Mouse (Mus musculus): ENCODE data around the gene Crim1. TPM values are rescaled to one million over a fixed set of nuclear protein-coding genes. Genes with fewer than 3 reads are reported as not detected.
"Not testable (repeated sequence)": the region's sequence is repeated elsewhere in the genome, so short reads cannot be mapped to it uniquely, and the experiment has no call there.

The Crim1 gene
- total RNA-seq, 2 experiments from 2014 or later = 70.3 to 81.0 TPM

DNA sequence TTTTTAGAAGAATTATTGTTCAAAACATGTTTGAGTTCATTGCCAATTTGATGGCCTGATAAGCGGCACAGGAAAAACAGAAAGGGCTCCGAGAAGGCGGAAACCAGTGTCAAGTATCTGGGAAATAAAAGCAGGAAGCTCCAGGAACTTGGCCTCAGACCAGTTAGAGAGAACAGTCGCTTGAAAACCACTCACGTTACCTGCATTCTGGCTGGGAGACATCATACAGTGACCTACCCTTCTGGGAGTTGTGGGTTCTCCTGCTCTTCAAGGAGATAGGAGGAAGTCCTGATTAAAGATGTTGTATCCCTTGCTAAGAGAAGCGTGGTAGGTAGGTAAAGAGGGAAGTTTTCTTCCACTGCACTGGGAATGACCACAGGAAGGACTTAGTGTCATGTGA, 44.7 kb downstream of the Crim1 start:
- DNase-seq (ENCODE audit: low spot score in 2 of 2) = no peak
- intact Hi-C loops (cut with DNase I) = no loop called here

DNA sequence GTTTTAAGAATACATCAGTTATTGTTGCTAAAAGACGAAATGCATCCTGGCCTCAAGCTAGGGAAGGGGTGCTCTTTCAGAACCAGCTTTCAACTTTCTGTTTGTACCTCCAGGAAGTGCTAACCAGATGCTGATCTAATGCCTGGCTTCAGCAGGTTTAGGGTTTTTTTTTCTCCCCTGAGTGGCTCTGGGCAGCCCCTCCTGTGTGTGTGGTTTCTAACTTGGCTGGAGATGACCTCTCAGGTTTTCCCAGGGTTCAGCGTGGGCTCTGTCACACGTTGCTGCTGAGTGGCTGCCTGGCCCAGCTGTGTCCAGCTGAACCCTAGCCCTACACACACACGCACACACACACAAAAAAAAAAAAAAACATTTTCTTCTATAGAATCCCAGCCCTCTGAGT, 45.4 kb downstream of the Crim1 start:
- DNase-seq (ENCODE audit: low spot score in 2 of 2) = no peak
- intact Hi-C loops (cut with DNase I) = no loop called here

DNA sequence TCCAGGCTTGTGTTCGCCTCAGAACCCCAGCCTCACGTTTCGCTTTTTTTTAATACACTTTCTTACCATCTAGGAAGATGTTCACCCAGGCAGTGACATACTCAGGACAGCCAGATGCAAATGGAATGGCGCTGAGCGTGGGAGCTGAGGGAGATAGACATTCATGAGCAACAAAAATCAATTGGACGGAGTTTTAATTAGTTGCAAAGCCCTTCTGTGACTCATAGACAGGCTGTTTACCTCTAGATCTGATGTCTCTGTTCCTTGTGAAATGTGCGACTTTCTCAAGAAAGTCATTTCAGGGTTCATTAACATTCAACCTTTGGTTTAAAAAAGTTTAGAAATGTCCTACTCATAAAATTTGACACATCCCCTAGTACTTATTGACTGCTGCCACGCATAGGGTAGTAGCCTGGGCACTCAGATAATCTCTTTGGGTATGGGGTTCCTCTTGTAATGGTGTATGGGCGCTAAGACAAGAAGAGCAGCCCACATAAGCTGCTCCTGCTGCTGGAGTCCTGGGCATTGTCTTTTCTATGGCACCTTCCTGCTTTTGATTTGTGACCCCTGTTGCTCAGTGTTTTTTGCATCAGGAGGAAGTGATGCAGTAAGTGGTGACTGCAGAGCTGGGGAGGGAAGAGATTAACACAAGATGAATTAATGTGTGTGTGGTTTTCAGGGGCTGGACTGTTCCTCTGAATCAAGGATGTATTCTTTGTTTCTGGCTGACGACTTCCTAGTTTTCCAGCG, 46.8 kb downstream of the Crim1 start:
- intact Hi-C loops (cut with DNase I) = no loop called here

DNA sequence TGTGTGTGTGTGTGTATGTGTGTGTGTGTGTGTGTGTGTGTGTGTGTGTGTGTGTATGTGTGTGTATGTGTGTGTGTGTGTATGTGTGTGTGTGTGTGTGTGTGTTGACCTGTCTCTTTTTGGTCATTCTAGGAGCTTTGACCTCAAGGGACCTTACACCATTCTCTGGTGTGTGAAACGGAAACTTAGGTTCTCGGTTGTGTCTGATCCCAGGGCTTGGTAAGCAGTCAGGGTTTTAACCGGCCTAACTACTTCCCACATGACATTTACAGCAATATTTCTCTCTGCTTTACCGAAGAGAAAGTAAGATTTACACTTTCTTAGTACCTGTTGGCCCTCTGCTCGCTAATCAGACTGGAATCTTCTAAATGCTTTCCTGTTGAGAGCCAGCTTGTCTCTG, 48.1 kb downstream of the Crim1 start:
- DNase-seq (ENCODE audit: low spot score in 2 of 2) = no peak
- intact Hi-C loops (cut with DNase I) = no loop called here

More for the DNA sequence above, 46.8 kb downstream of the Crim1 start:
- no peak for DNase-seq (ENCODE audit: low spot score in 2 of 2)

DNA sequence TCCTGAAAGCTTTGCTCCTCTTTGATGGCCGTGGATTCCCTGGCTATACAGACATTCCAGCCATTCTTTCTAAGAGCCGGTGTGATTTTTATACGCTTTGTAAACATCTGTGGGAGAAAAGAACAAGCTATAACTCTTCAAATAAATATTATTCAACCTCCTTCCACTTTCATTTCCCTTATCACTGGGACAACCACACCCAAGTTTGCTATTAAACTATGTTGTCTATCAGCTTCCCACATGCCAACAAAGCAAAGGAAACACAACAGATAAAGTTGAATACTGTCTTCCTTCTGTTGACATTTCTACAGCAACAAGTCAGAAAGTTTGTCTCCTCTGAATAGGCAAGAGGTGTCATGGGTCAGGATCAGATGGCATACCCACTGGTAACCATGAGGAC, 48.9 kb downstream of the Crim1 start:
- intact Hi-C loops (cut with DNase I) = no loop called here
- DNase-seq (ENCODE audit: low spot score in 2 of 2) = no peak

DNA sequence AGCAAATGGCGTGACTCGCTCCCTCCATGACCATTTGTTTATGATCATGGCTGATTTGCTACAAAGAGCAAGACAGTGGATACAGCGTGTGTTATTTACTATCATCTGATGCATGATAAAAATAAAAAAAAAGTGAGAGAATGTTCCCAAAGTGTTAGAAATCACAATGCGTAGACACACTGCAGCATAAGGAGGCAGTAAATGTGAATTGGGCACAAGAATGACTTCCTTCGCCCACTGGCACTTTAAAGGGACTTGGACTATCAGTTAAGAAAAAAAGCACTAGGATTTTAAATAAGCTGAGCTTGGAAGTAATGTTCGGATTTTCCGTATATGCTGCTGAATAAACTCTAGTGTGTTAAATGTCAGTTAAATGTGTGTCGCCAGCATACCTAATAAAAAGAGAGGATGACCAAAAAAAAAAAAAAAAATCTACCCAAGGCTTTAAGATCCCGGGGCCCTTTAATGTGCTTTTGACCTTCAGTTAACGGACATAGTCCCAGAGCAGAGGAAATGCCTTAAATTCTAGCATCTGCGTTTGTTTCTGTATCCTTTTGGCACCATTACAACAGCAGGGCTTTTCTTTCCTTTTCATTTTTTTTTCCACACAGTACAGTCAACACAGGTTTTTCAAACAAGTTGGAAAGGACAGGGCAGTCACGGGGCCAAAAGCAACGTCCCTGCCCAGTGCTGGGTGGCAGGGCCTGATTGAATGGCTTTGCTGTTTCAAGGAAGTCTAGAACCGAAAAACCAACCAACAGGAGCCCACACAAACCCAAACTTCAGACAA, 50.3 kb downstream of the Crim1 start:
- DNase-seq (ENCODE audit: low spot score in 2 of 2) = no peak
- intact Hi-C loops (cut with DNase I) = loop anchor here (5.0 kb wide), 1 partner anchor 43 kb away; no protein-coding TSS in a partner anchor

DNA sequence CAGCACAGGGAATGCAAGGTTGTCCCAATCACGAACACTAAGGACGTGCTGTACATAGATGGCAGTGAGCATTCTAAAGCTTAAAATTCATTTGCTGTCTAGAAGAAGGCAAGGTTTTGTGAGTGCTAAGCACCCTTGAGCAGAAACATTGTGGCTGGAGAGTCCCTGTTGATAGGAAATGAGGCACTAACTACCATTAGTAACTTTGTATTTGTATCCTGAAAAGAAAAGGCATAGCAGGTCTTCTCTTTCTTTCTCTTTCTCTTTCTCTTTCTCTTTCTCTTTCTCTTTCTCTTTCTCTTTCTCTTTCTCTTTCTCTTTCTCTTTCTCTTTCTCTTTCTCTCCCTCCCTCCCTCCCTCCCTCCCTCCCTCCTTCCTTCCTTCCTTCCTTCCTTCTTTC, 53.5 kb downstream of the Crim1 start:
- intact Hi-C loops (cut with DNase I) = loop anchor here (5.0 kb wide), 1 partner anchor 46 kb away; no protein-coding TSS in a partner anchor
- not testable (repeated sequence) for DNase-seq (ENCODE audit: low spot score in 2 of 2)

DNA sequence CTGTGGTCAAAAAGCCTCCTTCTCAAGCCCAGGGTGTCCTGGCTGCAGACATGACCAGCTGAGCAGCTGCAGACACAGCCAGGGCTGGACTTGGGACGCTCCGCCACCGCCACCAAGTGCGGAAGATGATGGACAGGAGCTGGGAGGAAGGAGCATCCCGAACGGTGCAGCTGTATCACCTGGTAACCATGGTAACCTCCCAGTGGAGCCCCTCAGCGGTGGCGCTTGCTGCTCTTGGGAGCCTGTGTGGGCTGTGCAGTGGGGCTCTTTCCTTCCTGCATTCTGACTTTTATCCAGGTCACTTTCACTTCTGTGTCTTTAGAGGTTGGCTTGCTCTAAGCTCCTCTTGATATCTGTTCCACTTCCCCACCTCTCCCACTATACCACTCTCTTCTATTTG, 54.2 kb downstream of the Crim1 start:
- intact Hi-C loops (cut with DNase I) = loop anchor here (5.0 kb wide), 1 partner anchor 47 kb away; no protein-coding TSS in a partner anchor
- no peak for DNase-seq (ENCODE audit: low spot score in 2 of 2)

DNA sequence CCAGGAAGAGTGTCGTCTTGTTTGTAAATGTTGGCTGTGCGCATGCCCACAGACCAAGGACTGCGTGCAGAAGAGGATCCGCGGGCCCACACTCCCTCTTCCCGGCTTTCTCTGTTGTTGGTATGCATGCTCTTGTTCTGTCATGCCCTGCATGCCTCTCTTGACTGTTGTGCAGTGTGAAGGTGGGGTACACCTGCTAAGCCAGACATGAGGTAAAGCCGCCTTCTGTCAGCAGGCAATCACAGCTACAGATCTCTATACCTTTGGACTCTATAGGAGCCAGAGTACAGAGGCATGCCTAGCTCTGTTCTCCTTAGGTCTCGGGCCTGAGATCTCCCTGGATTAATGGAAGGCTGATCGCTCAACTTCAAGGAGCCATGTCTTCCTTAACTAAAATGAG, 55.7 kb downstream of the Crim1 start:
- DNase-seq (ENCODE audit: low spot score in 2 of 2) = no peak
- intact Hi-C loops (cut with DNase I) = no loop called here

DNA sequence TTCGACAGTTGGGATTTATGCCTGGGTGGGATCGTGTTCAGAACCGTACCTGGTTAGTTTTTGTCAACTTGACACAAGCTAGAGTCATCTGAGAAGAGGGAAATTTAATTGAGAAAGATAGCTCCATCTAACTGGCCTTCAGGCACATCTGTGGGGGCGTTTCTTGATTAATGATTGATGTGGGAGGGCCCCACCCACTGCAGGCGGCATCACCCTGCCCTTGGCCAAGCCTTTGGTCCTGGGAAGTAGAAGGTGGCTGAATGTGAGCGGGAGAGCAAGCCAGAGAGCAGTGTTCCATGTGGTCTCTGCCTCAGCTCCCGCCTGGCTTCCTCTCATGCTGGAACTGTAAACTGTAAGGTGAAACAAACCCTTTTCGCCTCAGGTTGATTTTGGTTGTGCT, 56.5 kb downstream of the Crim1 start:
- intact Hi-C loops (cut with DNase I) = no loop called here

DNA sequence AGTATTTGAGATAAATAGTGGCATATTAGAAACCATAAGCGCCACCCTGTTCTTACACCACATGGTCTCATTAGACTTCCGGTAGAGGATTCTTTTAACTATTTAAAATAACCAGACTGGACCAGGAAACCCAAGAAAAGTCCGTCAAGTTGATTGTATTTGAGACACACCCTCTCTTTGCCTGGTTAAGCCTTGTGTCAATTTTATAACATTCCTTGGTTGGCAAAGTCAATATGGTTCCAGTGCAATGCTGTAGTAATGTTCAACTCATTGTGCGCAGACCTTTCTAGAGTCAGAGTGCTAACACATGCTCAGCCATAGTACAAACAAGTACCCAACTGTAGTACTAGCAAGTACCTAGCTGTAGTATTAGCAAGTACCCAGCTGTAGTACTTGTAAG, 61.6 kb downstream of the Crim1 start:
- intact Hi-C loops (cut with DNase I) = no loop called here
- DNase-seq (ENCODE audit: low spot score in 2 of 2) = no peak

More for the DNA sequence above, 56.5 kb downstream of the Crim1 start:
- no peak for DNase-seq (ENCODE audit: low spot score in 2 of 2)

DNA sequence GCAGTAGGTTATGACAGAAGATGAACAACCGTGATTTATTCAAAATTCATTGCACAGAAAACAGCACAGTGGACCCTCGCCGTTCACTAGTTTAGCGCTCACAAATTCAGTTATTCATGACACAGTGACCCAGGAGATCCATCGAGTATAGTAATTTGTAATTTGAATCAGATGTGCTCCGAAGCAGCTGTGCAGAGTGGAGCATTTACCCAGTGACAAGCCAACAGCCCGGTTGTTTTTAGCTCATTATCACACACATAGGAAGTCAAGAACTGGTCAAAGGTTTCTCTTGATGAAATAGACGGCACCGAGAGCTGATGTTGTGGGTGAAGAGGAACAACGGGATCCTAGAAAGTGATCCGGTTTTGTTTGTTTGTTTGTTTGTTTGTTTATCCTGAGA, 64.1 kb downstream of the Crim1 start:
- DNase-seq (ENCODE audit: low spot score in 2 of 2) = no peak
- intact Hi-C loops (cut with DNase I) = no loop called here

DNA sequence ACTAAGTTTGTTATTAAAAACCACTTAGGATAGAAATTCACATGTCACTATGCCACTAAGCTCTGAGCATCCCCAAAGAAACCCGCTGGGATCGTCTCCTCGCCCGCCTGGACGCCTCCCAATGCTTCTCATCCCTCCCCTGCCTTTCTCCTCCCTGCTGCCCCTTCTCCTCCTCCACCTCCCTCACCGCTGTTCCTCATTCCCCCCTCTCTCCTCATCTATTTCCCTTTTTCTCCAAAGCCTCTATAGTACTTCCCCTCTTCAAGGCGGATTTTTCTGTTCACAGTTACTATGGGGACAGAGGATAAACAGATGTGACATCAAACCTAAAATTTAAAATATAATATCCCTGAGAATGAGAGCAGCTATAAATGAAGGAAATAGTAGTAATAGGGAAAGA, 65.1 kb downstream of the Crim1 start:
- no peak for DNase-seq (ENCODE audit: low spot score in 2 of 2)
- intact Hi-C loops (cut with DNase I) = no loop called here

DNA sequence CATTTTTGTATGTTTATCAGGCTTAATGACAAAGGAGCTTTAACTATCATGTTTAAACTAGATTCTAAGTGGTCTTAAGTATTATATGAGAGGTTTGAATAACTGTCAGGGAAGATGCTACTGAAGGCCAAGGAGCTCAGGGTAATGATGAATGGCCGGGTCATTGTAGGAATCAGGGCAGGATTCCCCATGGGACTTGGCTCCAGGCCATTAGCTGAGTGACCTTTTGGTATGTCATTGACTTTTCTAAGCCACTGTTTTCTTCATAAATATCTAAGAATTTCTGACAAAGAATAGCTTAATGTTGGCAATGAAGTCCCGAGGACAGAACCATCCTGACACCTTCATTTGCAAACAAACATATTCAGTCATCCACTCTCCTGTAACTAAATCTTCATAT, 66.2 kb downstream of the Crim1 start:
- no peak for DNase-seq (ENCODE audit: low spot score in 2 of 2)
- intact Hi-C loops (cut with DNase I) = no loop called here

DNA sequence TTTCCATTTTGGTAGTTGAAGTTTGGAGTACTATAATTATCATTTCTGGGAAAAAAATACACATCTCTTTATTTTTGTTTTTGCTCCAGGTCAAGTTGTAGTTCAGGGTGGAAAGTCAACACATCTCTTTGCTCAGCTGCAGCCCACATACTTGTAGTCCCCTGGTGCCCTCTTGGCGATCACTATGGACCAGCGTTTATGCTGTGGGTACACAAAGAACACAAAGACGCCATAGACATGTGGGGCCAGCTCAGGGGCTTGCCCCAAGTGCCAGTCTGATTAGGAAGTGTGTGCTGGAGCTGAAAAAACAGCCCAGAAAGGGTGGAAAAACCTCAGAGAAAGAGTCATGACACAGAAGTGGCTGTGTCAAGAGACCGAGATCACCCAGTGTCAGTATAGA, 68.5 kb downstream of the Crim1 start:
- intact Hi-C loops (cut with DNase I) = no loop called here
- no peak for DNase-seq (ENCODE audit: low spot score in 2 of 2)

DNA sequence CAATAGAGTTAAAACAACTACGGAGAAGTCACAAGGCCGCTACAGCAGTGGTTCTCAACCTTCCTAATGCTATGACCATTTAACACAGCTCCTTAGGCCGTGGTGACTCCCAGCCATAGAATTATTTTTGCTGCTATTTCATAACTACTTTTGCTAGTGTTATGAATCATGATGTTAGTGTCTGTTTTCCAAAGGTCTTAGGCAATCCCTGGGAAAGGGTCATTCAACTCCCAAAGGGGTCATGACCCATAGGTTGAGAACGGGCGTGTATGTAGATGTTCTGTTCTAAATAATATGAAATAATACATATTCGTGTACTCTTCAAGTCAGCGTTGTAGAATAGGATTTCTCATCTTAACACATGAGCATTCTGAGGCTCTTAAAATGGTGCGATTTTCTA, 69.3 kb downstream of the Crim1 start:
- no peak for DNase-seq (ENCODE audit: low spot score in 2 of 2)
- intact Hi-C loops (cut with DNase I) = no loop called here

DNA sequence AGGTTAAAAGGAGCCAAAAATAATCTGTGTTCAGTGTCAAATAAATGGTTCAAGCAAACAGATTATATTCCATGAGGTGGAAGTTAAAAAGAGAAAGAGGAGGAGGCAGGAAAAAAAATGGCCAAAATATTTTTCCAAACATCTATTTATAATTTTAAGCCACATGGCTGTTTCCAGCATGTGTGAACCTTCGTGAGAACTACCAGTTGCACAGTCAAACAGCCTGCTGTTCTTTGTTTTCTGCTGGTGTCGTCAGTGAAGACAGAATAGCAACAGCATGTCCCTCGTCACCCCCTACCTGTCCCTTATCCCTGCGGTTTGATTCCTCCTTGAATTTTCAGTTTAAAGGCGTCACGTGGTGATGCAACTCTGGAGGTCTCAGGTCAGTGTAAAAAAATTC, 70.0 kb downstream of the Crim1 start:
- DNase-seq (ENCODE audit: low spot score in 2 of 2) = no peak
- intact Hi-C loops (cut with DNase I) = no loop called here

DNA sequence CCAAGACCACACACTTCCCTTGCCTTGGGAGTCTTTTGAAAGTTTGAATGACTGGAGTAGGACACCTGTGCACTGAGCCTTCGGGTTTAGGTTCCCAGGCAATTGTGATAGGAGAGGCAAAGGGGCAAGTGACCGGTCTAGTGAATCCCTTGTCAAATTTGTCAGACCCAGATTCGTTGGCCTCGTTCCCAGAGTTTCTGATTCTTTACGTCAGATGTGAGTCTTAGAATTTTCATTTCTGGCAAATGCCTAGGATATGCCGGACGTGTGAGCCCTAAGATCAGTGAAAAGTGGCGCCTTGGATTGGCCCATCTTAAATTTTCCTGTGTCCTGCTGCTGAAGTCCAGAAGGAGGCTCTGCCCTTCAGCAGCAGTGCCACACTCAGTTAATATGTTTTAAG, 71.7 kb downstream of the Crim1 start:
- no peak for DNase-seq (ENCODE audit: low spot score in 2 of 2)
- intact Hi-C loops (cut with DNase I) = no loop called here

DNA sequence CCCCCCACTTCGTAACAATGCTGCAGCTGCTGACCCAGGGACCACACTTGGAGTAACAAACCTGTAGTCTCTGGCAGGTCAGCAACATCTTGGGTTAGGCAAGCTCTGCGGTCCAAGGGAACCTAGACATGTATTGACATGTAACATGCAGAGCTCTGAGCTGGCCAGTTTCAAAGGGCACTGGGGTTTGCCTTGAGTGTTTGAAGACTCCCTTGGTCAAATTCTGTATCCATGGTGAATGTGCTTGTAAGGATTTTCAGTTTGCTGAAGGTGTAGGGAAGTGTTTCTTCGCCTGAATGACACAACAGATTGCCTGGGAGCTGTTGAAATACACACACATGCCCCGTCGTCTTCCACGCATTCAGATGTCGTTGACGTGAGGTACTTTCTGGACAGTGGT, 72.1 kb downstream of the Crim1 start:
- DNase-seq (ENCODE audit: low spot score in 2 of 2) = no peak
- intact Hi-C loops (cut with DNase I) = no loop called here

DNA sequence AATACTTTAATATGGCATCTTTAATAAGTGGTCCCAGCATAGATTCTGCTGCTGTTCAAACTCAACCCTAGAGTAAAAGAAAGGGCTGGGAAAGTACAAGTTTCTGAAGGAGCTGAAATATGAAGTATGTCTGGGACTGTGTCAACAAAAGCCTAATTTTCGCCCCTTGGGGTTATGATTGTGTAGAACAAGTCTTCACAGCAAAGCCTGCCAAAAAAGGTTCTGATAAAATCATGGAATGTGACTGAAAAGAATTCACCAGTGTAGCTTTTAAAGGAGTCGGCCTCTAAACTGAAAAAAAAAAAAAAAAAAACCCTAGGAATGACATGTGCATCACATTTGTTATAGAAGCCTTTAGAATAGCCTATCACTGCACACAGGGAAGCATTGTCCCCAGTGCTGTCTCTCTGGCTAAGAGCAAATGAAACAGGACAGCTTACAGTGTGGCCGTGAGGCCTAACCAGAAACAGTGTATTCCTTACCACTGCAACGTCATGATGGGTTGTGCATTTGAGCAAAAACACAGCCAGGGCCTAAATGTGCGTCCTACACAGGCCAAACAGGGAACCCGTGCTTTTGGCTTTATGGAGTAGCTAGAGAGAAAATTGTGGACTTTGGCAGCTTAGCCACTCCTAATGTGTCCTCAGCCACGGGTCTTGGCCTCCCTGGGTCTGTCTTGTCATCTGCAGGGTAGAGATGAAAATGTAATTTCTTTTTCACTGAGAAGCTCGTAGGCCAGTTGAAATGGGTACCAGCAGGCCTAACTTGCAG, 72.8 kb downstream of the Crim1 start:
- intact Hi-C loops (cut with DNase I) = no loop called here
- DNase-seq (ENCODE audit: low spot score in 2 of 2) = no peak
